Mouse (Mus musculus): Measurements from ENCODE around the gene Nup85. TPM values are rescaled to one million over a fixed set of nuclear protein-coding genes. Genes with fewer than 3 reads are reported as not detected.

The Nup85 gene
- total and polyA plus RNA-seq, 3 experiments, result 362 to 370 TPM; not detected in 1

GRCm38 (mm10) chr11:115612410-115613137 is 48.3 kb downstream of the Nup85 start, which contains the start of gene Mif4gd:
TSS of gene Mif4gd (minus strand) at chr11:115612969.
- Histone ChIP-seq H3K36me3 (ENCODE audit: control insufficient read depth in 1 of 2, insufficient read depth in 2 of 2, low read length in 2 of 2) (peaks cover 0 to 13% of the 10 kb centered on the region in 2 experiments; a peak in 2 of 4 replicates), H3K79me2 (ENCODE audit: control insufficient read depth, insufficient read depth, low read length, poor library complexity) (peaks cover 5% of the 10 kb centered on the region; the same call in 1 of the 2 replicates), H3K4me1 (ENCODE audit: control insufficient read depth in 1 of 2, insufficient read depth in 2 of 2, low read length in 2 of 2) (peaks cover 3 to 13% of the 10 kb centered on the region in 2 experiments; a peak in 3 of 4 replicates)
- TF ChIP-seq ZC3H11A (IDR thresholded peaks at IDR 0.05; ENCODE audit: low read depth, low read length) (no peak; the same call in 1 of the 2 replicates), USF1 (IDR thresholded peaks at IDR 0.05; ENCODE audit: low read depth, low read length) (0 out of 2 replicates have a peak, but pooled peaks have one; percentile 11), E2F4 (IDR thresholded peaks at IDR 0.05; ENCODE audit: borderline replicate concordance, low read depth, low read length) (no peak), MYC (IDR thresholded peaks at IDR 0.05; ENCODE audit: low read depth, low read length) (no peak), MAZ (IDR thresholded peaks at IDR 0.05; ENCODE audit: low read depth, low read length) (peak; percentile 79), JUND (IDR thresholded peaks at IDR 0.05; ENCODE audit: low read depth, low read length) (no peak), USF2 (IDR thresholded peaks at IDR 0.05; ENCODE audit: borderline replicate concordance in 1 of 2, insufficient read depth in 1 of 2, low read depth in 1 of 2, low read length in 2 of 2) (no peak), TBP (IDR thresholded peaks at IDR 0.05; ENCODE audit: low read depth, low read length) (no peak), SMC3 (IDR thresholded peaks at IDR 0.05; ENCODE audit: low read depth, low read length) (peak; percentile 28), CHD2 (IDR thresholded peaks at IDR 0.05; ENCODE audit: low read length) (no peak), UBTF (IDR thresholded peaks at IDR 0.05; ENCODE audit: borderline replicate concordance, insufficient read depth, low read depth, low read length) (no peak; the same call in 1 of the 2 replicates), MEF2A (IDR thresholded peaks at IDR 0.05; ENCODE audit: extremely low read depth, insufficient replicate concordance, low read depth, low read length, poor library complexity, severe bottlenecking) (no peak), RAD21 (IDR thresholded peaks at IDR 0.05; ENCODE audit: low read depth, low read length) (no peak; the same call in none of the 2 replicates), HCFC1 (IDR thresholded peaks at IDR 0.05; ENCODE audit: low read depth, low read length) (peak; percentile 39; the same call in 1 of the 2 replicates), KAT2A (conservative IDR thresholded peaks at IDR 0.05; ENCODE audit: low read depth, low read length) (no peak), NRF1 (IDR thresholded peaks at IDR 0.05; ENCODE audit: insufficient read depth, low read depth, low read length, poor library complexity, severe bottlenecking) (peak; percentile 70), MYB (IDR thresholded peaks at IDR 0.05; ENCODE audit: low read depth, low read length) (no peak), ETS1 (IDR thresholded peaks at IDR 0.05; ENCODE audit: low read depth, low read length) (no peak), TAL1 (IDR thresholded peaks at IDR 0.05; ENCODE audit: low read length) (no peak), POLR2AphosphoS2 (IDR thresholded peaks at IDR 0.05; ENCODE audit: low read length) (peak; percentile 76; the same call in 1 of the 2 replicates), MAFK (IDR thresholded peaks at IDR 0.05; ENCODE audit: borderline replicate concordance, low read depth, low read length) (no peak; the same call in 1 of the 2 replicates), ZMIZ1 (IDR thresholded peaks at IDR 0.05; ENCODE audit: low read depth, low read length) (peak; percentile 74; the same call in 1 of the 2 replicates), BHLHE40 (IDR thresholded peaks at IDR 0.05; ENCODE audit: borderline replicate concordance, low read depth, low read length) (no peak), NELFE (IDR thresholded peaks at IDR 0.05; ENCODE audit: low read depth, low read length) (peak; percentile 72), TCF12 (IDR thresholded peaks at IDR 0.05; ENCODE audit: low read depth, low read length) (peak; percentile 46; the same call in 1 of the 2 replicates), EP300 (IDR thresholded peaks at IDR 0.05; ENCODE audit: low read depth in 1 of 2, low read length in 2 of 2) (no peak; a peak in 1 of 4 replicates), ZKSCAN1 (IDR thresholded peaks at IDR 0.05; ENCODE audit: low read depth, low read length) (no peak), SIN3A (IDR thresholded peaks at IDR 0.05; ENCODE audit: low read length) (no peak), CTCF (IDR thresholded peaks at IDR 0.05 in 2 of 3, conservative IDR thresholded peaks at IDR 0.05 in 1 of 3; ENCODE audit: control insufficient read depth in 1 of 3, insufficient read depth in 1 of 3, low read depth in 2 of 3, low read length in 3 of 3, poor library complexity in 1 of 3, severe bottlenecking in 1 of 3) (peak; percentile 27 to 91 (median 55); a peak in 5 of 6 replicates), CHD1 (IDR thresholded peaks at IDR 0.05; ENCODE audit: low read depth, low read length) (no peak; the same call in 1 of the 2 replicates), MAX (IDR thresholded peaks at IDR 0.05; ENCODE audit: low read length) (peak; percentile 36), ELF1 (IDR thresholded peaks at IDR 0.05; ENCODE audit: low read depth, low read length) (no peak), POLR2A (IDR thresholded peaks at IDR 0.05; ENCODE audit: control insufficient read depth in 1 of 2, insufficient read depth in 1 of 2, low read depth in 1 of 2, low read length in 2 of 2, poor library complexity in 1 of 2) (peak; percentile 71 to 82), MXI1 (IDR thresholded peaks at IDR 0.05; ENCODE audit: low read depth, low read length) (peak; percentile 51), POLR2AphosphoS5 (IDR thresholded peaks at IDR 0.05; ENCODE audit: borderline replicate concordance, low read depth, low read length) (no peak)

More at GRCm38 (mm10) chr11:115612410-115613137, 48.3 kb downstream of the Nup85 start, which contains the start of gene Mif4gd:
- Histone ChIP-seq H3K9ac (ENCODE audit: control insufficient read depth, low read depth, low read length, poor library complexity, severe bottlenecking) (peak within 1 kb of the TSS; percentile 95), H3K27me3 (ENCODE audit: control insufficient read depth in 1 of 2, insufficient read depth in 2 of 2, low read length in 2 of 2) (no peaks in the 10 kb centered on the region), H3K4me3 (ENCODE audit: control insufficient read depth in 1 of 2, insufficient read depth in 1 of 2, low read depth in 2 of 2, low read length in 2 of 2) (peak within 1 kb of the TSS; percentile 77 to 93), H3K9me3 (replicated peaks; ENCODE audit: insufficient read depth, low read length) (no peaks in the 10 kb centered on the region), H3K27ac (ENCODE audit: control insufficient read depth, low read depth, low read length) (peak within 1 kb of the TSS; percentile 90)
- peak; percentile 94 for DNase-seq (ENCODE audit: low read depth, low spot score)
